Mouse (Mus musculus): ENCODE data around the gene Rmnd5b.
A peak's percentile ranks its signal among the peaks of the same experiment; 100 is the strongest.
"Not testable (repeated sequence)": the region's sequence is repeated elsewhere in the genome, so short reads cannot be mapped to it uniquely, and the experiment has no call there.

Rmnd5b gene

DNA sequence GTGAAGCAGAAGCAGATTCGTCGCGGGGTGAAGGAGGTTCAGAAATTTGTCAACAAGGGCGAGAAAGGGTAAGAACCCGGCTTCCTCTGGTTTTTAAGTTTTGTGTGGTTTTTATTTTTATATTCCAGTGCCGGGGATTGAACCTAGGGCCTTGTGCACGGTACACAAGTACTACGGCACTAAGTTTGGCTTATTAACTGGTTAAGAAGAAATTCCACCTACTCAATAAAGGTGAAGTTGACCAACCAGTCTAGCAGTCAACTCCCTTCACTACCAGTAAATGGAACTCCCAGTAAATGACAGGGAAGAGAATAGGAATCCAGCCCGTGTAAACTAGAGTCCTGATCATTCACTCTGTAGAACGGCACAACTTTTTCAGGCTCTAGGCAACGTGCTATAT is 15.6 kb downstream of the Rmnd5b start:
- no peak for DNase-seq

DNA sequence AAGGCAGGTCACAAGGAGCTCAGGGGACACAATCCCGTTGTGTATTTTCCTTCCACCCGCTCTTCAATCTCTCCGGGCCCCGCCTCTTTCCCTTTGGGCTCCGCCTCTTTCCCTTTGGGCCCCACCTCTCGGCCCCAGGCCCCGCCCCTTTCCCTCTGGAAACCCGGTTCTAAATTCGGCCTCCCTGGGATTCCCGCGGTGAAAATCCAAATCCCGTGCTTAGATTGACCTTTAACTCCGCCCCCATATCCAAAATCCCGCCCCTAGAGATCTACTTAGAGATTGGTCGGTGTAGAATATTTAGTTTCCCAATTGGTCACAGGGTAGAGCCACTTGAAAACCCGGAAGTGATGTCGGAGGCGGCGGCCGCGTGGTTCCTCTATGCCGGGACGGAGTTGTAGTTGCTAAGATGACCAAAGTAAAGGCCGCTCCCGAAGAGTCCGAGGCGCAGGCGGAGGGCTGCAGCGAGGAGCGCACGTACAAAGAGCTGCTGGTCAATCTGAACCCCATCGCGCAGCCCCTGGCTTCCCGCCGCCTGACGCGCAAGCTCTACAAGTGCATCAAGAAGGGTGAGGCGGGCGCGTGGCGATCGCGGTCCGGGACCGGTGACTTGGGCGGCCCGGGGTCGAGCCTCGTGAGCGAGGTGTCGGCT is 16.2 kb downstream of the Rmnd5b start, which contains the start of gene Nhp2:
Nhp2 (plus strand) TSS at position 327 of the 652 bp plus-strand sequence.
- peak; percentile 97 to 99 for DNase-seq

DNA sequence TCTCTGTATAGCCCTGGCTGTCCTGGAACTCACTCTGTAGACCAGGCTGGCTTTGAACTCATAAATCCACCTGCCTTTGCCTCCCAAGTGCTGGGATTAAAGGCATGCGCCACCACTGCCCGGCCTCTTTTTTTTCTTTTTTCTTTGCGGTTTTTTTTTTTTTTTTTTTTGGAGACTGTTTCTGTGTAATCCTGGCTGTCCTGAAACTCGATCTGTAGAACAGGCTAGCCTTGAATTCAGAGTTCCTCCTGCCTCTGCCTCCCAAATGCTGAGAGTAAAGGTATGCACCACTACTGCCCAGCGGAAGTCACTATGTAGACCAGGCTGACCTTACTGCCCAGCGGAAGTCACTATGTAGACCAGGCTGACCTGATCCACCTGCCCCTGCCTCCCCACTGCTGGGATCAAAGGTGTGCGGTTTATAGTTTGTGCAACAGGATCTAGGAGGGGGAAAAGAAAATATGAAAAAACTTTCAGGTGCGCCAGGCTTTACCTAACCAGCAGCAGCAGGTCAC is 16.7 kb downstream of the Rmnd5b start:
- no peak for DNase-seq

- peak; percentile 71 to 88 for DNase-seq
These were observed 18.0 kb downstream of the Rmnd5b start for GRCm38 (mm10) chr11:51617693-51618092.

- DNase-seq, result not testable (repeated sequence)
These were observed 19.6 kb downstream of the Rmnd5b start for GRCm38 (mm10) chr11:51616113-51616512.

DNA sequence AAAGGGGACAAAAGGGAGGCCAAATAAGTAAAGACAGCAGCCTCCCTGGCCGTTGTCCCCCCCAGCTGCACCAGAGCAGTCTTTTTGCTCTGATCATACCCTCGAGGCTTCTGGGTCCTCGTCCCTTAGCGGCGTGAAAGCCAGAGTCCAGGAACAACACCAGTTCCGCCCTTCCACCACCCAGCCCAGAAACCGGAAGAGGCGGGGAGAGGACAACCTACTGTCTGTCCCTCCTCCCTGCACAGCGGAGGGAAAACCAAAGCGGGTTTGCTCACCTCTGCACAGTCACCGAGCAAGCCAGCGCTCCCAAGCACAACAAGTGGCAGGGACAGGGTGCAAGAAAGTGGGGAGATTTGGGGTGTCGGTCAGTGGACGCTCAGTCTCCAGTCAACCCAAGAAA is 20.1 kb downstream of the Rmnd5b start:
- peak; percentile 85 to 93 for DNase-seq

DNA sequence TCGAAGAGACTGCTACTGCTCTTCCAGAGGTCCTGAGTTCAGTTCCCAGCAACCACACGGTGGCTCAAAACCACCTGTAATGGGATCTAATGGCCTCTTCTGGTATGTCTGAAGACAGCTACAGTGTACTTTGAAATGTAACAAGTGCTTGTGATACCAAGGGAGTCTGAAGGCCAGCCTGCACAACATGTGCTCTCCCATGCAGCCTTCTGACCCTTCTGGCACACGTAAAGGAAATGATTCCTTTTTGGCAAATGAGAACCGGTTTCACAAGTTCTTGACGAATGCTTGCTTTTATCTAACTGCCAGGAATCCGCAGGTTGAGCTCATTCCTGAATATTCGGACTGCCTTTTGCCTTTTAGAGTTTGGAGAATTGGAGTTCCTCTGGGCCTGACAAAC is 20.6 kb downstream of the Rmnd5b start:
- no peak for DNase-seq

DNA sequence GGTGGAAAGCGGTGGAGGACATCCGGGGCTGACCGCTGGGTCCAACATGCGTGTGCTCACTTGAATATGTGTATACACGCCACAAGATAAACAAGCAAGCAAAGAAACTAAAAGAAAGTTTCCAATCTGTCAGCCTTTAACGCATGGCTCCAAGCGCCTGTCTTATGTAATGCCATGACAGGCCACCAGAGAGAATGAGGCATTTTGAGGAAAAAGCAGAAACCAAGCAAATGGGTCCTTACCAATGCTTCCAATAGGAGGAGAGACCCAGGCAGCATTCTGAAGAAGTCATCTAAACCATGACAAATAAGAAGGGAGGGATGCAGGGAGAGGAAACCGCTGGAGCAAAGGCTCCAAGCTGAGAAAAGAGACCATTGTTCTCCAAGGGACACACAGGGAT is 21.4 kb downstream of the Rmnd5b start:
- DNase-seq, result no peak

DNA sequence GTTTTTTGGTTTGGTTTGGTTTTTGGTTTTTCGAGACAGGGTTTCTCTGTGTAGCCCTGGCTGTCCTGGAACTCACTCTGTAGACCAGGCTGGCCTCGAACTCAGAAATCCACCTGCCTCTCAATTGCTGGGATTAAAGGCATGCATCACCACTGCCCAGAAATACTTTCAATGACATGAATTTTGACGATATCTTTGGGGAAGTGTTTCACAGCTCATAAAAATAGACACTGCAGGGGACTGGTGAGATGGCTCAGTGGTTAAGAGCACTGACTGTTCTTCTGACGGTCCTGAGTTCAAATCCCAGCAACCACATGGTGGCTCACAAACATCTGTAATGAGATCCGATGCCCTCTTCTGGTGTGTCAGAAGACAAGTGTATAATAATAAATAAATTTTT is 25.8 kb downstream of the Rmnd5b start:
- DNase-seq, result not testable (repeated sequence)

DNA sequence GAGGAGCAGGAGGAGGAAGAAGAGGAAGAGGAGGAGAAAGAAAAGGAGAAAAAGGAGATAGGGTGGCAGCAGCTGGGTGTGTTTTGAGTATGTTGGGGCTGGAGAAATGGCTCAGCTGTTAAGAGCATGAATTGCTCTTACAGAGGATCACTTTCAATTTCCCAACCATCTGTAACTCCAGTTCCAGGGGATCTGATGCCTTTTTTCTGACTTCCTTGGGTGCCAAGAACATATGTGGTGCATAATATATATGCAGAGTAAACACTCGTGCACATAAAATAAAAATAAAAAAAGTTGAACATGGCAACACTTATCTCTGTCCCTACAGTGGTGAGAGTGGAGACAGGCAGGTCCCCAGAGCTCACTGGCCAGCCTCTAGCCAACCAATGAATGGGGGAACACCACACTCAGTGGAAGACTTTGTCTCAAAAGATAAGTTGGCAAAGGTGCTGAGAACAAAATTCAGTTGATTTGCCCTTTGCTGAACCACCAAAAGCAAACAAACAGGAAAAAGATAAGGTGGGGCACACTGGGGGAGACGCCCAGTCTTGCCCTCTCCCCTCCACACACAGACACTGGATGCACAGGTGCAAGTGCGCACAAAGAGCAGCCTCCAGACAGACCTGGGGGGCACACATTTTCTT is 26.3 kb downstream of the Rmnd5b start:
- no peak for DNase-seq

GRCm38 (mm10) chr11:51607096-51607738 is 28.5 kb downstream of the Rmnd5b start:
- DNase-seq, result peak in 1 of 2 experiments; percentile 58

GRCm38 (mm10) chr11:51606447-51607095 is 29.1 kb downstream of the Rmnd5b start, which contains the start of gene Hnrnpab:
Gene Hnrnpab (minus strand): TSS chr11:51606847.
- peak; percentile 98 to 99 for DNase-seq

- DNase-seq, result peak; percentile 93 to 97
These were observed 29.9 kb downstream of the Rmnd5b start for GRCm38 (mm10) chr11:51605602-51606446.

DNA sequence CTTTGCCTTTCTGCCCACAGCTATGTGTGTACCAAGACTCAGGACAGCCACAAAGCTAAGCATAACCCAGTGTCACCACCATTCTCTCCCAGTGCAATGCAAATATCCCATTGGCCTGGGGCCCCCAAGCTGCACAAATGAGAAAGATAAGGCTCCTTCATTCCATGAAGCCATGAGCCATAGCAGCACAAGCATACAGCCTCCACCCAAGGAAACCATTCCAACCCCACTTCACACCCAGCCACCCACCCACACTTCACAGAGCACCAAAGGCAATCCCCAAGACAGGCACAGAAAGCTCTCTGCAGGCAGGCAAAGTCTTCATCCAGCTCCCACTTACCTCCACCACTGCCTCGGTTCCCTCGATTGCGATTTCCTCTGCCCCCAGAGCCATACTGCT is 33.4 kb downstream of the Rmnd5b start:
- DNase-seq, result no peak

DNA sequence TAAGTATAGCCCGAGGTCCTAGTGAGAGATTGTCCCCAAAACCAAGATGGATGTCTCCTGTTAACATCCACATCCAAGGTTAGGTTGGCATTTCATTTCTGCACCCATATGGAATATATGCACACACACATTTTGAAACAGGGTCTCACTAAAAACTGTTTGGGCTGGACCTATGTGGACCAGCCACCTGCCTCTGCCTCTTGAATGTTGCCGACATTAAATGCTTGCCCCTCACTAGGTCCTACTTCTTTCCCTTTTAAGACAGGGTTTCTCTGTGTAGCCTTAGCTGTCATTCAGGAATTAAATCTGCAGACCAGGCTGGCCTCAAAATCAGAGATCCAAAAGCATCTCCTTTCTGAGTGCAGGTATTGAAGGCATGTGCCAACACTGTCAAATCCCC is 38.1 kb downstream of the Rmnd5b start:
- DNase-seq, result no peak

DNA sequence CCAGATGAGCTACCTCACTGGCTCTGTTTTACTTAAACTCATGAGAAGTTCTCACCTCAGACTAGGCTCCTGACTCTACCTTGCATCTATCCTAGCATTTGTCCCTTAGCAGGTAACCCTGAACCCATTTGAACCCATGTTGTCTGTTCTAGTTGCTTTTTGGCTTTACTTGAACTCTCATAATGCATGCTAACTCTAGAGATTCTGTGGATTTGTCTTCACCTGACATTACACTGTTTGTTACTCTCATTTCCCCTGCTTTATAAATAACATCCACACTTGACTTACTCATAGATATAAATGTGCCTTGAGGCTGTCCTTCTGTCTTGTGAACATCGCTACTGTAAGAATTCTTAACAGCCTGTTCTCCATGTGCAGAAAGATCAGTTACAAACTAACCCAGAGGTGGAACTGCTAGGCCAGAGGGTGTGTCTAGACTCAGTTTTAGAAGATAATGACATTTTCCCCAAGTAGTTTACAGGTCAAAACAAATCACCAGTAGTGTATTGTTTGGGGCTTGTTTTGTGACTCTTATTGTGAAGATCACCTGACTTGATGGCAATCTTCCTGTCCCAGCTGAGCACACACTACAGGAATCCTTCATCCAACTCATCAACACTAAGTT is 40.1 kb downstream of the Rmnd5b start:
- no peak for DNase-seq

DNA sequence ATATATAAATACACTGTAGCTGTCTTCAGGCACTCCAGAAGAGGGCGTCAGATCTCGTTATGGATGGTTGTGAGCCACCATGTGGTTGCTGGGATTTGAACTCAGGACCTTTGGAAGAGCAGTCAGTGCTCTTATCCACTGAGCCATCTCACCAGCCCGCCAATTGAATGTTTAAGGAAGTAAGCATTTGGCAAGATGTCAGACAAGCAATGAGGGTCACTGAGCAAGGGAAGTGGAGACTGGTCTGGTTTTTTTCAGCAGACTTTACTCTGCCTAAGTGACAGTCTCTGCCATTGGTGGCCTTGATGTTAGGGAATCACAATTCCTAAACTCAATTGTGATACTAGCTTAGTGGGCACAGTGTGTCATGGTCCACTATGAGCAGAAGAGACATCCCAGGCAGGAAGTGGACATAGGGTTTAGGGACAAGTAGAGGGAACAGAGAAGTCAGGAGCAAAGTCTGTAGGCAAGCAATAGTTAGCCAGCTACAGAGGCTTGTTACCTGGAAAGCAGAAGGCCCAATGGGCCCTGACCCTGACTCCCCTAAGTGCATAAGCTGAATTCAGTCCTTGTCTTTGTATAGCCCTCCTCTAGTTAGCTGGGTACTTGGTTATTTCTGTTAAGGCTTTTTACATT is 40.9 kb downstream of the Rmnd5b start:
- DNase-seq, result no peak

DNA sequence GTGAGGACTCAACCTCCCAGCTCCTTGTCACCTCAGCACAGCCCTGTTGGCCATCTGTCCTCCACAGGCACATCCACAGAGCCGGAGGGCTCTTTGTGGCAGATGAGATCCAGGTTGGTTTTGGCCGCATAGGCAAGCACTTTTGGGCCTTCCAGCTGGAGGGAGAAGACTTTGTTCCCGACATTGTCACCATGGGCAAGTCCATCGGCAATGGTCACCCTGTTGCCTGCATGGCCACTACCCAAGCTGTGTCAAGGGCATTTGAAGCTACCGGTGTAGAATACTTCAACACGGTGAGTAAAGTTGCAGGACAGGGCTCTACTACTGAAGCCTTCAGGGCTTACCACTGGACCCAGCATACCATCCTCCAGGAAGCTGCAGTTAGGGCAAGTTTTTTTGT is 41.8 kb downstream of the Rmnd5b start:
- no peak for DNase-seq

DNA sequence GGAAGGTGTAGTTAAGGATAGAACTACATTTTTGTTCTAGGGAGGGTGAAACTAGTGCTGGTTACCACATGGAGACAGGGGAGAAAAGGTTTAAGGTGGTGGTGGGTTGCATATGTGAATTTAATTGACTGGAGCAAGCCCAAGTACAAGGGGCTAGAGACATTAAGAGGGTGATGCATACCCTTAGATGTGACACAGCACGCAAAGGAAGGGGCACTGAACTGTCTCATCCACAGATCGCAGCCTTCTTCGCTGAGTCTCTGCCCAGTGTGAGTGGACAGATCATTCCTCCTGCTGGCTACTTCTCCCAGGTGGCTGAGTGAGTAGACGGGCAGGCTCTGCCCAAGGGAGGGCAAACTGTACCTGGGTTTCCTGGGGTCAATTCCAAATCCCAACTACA is 42.3 kb downstream of the Rmnd5b start:
- DNase-seq, result no peak

- DNase-seq, result no peak
These were observed 43.8 kb downstream of the Rmnd5b start for GRCm38 (mm10) chr11:51591915-51592314.

DNA sequence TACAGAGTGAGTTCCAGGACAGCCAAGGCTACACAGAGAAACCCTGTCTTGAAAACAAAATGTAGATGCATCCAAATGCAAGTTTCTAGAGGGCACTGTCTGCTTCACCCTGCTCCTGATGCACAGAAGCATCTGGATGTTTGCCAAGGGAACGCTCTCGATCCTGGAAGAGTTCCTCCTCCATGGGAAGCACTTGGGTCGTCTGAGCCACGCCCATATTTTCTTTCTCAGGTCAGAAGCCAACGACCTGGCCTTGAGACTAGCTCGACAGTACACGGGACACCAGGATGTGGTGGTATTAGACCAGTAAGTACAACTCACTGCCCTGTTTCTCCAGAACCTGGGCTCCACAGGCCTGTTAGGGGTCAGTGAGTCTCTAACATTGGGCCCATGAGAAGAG is 44.5 kb downstream of the Rmnd5b start:
- DNase-seq, result peak; percentile 40 to 63
